8 mouse cellular contexts compared by ENCODE assay signal in the genomic region with DNA sequence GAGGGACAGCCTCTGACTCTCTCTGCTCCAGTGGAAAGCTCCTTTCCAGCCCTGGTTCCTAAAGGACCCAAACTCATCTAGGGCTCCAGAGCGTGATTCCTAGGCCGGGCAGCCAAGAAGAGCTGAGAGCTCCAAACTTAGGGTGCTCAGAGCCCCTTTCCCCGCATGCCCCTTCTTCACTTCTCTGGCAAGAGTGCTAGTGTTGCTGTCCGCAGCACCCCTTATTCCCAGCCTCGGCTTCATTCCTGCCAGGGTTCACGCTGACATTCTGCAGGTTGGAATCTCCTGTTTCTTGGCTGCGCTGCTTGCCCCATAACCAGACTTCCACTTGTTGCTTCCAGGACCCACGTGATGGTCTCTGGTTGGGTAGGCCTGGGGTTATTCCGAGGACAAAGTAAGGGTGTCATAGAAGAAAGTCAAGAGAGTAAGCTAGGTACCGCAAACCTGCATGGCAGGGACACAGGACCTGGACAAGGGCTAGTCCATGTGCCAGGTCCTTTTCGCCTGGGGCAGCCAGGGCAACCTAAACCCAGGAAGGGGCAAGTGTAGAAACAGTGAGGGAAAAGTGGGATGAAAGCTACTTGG. TPM values are rescaled to one million over a fixed set of nuclear protein-coding genes. Genes with fewer than 3 reads are reported as not detected.
DNase-seq lines count a peak whose midpoint lies in the region; ATAC-seq and TF ChIP-seq lines count a peak whose summit lies in the region.

No protein-coding gene starts in this region.

- peak overlapping the region; percentile 40 for H3K4me3 ChIP-seq in forebrain, embryonic 13.5 days
- peak overlapping the region; percentile 43 for H3K4me3 ChIP-seq in limb, embryonic 13.5 days
- H3K4me3 ChIP-seq in small intestine, adult 2 months (ENCODE audit: low read depth, low read length) = peak overlapping the region; percentile 58

- no peaks in the 10 kb centered on the region for H3K9me3 ChIP-seq in forebrain, embryonic 13.5 days (replicated peaks)
- no peaks in the 10 kb centered on the region for H3K9me3 ChIP-seq in limb, embryonic 13.5 days

- peaks cover 62% of the 10 kb centered on the region for H3K27me3 ChIP-seq in forebrain, embryonic 13.5 days
- H3K27me3 ChIP-seq in limb, embryonic 13.5 days = peaks cover 84% of the 10 kb centered on the region
- peaks cover 21% of the 10 kb centered on the region for H3K27me3 ChIP-seq in small intestine, adult 2 months (ENCODE audit: control insufficient read depth, insufficient read depth, low read length)

- H3K9ac ChIP-seq in forebrain, embryonic 13.5 days = 0 out of 2 replicates have a peak overlapping the region, but pooled peaks have one; percentile 35
- H3K9ac ChIP-seq in limb, embryonic 13.5 days = no peak overlapping the region

- no peak for TF ChIP-seq CTCF in small intestine, adult 2 months (IDR thresholded peaks at IDR 0.05; ENCODE audit: extremely low read depth, insufficient read length, insufficient replicate concordance, low read depth, low read length)

- peaks cover 23% of the 10 kb centered on the region for H3K4me1 ChIP-seq in forebrain, embryonic 13.5 days
- peaks cover 22% of the 10 kb centered on the region for H3K4me1 ChIP-seq in limb, embryonic 13.5 days
- peaks cover 3% of the 10 kb centered on the region for H3K4me1 ChIP-seq in small intestine, adult 2 months (ENCODE audit: control insufficient read depth, insufficient read depth, insufficient read length, low read length)

- peak; percentile 38 for DNase-seq in CD4-positive, CD25-positive, alpha-beta regulatory T cell, adult 2 months (ENCODE audit: low read depth, low spot score)
- DNase-seq in B cell, adult 2 months = peak; percentile 53
- no peak for DNase-seq in T-cell, adult 2 months (ENCODE audit: low spot score)
- no peak for DNase-seq in MN1 (ENCODE audit: low spot score)

- peak overlapping the region; percentile 73 for H3K4me2 ChIP-seq in forebrain, embryonic 13.5 days
- H3K4me2 ChIP-seq in limb, embryonic 13.5 days (replicated peaks) = peak overlapping the region; percentile 72

- ATAC-seq in CD4-positive, CD25-positive, alpha-beta regulatory T cell, adult 4 months = no peak
- 0 out of 2 replicates have a peak, but pooled peaks have one; percentile 28 for ATAC-seq in forebrain, embryonic 13.5 days
- ATAC-seq in limb, embryonic 13.5 days (ENCODE audit: low FRiP score, low read depth) = no peak; the same call in 1 of the 2 replicates

- no peak overlapping the region for H3K27ac ChIP-seq in forebrain, embryonic 13.5 days
- no peak overlapping the region for H3K27ac ChIP-seq in limb, embryonic 13.5 days
- 0 out of 2 replicates have a peak overlapping the region, but pooled peaks have one; percentile 7 for H3K27ac ChIP-seq in small intestine, adult 2 months (ENCODE audit: insufficient read depth, low read depth, low read length)

- 5% methylated on average over 11 of the region's 11 CpGs for WGBS in forebrain, embryonic 13.5 days
- WGBS in limb, embryonic 13.5 days = 5% methylated on average over 11 of the region's 11 CpGs
- 11% methylated on average over 11 of the region's 11 CpGs for WGBS in small intestine, adult 2 months

- H3K36me3 ChIP-seq in forebrain, embryonic 13.5 days (ENCODE audit: poor library complexity, severe bottlenecking) = no peaks in the 10 kb centered on the region
- H3K36me3 ChIP-seq in limb, embryonic 13.5 days = no peaks in the 10 kb centered on the region
- H3K36me3 ChIP-seq in small intestine, adult 2 months (ENCODE audit: control insufficient read depth, insufficient read depth, low read length) = no peaks in the 10 kb centered on the region

- TF ChIP-seq POLR2A in small intestine, adult 2 months (IDR thresholded peaks at IDR 0.05; ENCODE audit: low read depth, low read length) = no peak

RNA-seq across cellular contexts. Expression of a gene that starts 0.6 kb away (rescaled TPM):
- polyA plus RNA-seq in CD4-positive, CD25-positive, alpha-beta regulatory T cell, adult 4 months (2017; shearing (Covaris generic)) = 10 to 100 TPM; 14.8 to 22.6 TPM
- polyA plus RNA-seq in forebrain, embryonic 13.5 days (2015; fragmentation: Nextera tagmentation; extraction: Ambion mirVana) = 0.04 and 0.08 TPM in 2 replicates
- polyA plus RNA-seq in limb, embryonic 13.5 days (2015; fragmentation: Nextera tagmentation; extraction: Ambion mirVana) = 0.05 and 0.06 TPM in 2 replicates
- 2.5 and 5.0 TPM in 2 replicates for polyA plus RNA-seq in small intestine, adult 2 months (2012; rRNA removed)

Comparison
In these comparisons a context has a peak if more than half of its experiments do, and no peak if none do; other contexts are left out.
1. DNase-seq: peak in CD4-positive, CD25-positive, alpha-beta regulatory T cell, adult 2 months (single experiment) and B cell, adult 2 months (2 of 2); none in T-cell, adult 2 months (single experiment) and MN1 (single experiment).
2. Peak in every context shown above with its lines, with median percentiles within 50 percentile points of each other: H3K4me3 ChIP-seq.